Mouse (Mus musculus): Measurements from ENCODE around the gene Tbc1d22b. TPM values are rescaled to one million over a fixed set of nuclear protein-coding genes. Genes with fewer than 3 reads are reported as not detected.

The Tbc1d22b gene
- polyA plus RNA-seq, 1 experiment: 21.8 TPM

DNA sequence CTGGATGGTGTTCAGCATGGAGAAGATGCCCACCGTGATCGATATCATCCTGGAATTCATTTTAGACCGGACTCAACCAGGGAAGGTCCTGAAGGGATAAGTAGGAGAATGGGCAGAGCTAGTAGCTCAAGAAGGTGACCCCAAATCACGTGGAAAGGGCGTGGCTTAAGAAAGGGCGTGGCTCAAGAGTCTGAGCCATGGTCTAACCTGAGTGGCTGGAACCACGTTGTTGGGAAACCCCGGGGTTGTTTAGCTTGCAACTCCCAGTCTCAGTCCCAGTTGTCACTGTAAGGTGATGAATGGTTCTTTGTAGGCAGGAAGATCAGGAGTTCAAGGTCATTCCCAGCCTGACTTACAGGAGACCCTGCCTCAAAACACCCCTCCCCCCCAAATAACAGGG, 29.9 kb upstream of the Tbc1d22b start:
- TF ChIP-seq CTCF (IDR thresholded peaks at IDR 0.05; ENCODE audit: low read depth, low read length) (no peak), EP300 (IDR thresholded peaks at IDR 0.05; ENCODE audit: insufficient read depth, low read depth, low read length) (peak; percentile 59; the same call in 1 of the 2 replicates), POLR2A (IDR thresholded peaks at IDR 0.05; ENCODE audit: insufficient read depth, low read length) (no peak)
- peak overlapping the region; percentile 68 for H3K4me3 ChIP-seq (ENCODE audit: low read depth, low read length)
- H3K27ac ChIP-seq (ENCODE audit: insufficient read depth, low read length): peak overlapping the region; percentile 51; the same call in 1 of the 2 replicates
- H3K27me3 ChIP-seq (ENCODE audit: control insufficient read depth, insufficient read depth, low read length, poor library complexity, severe bottlenecking): no peaks in the 10 kb centered on the region
- H3K36me3 ChIP-seq (ENCODE audit: control insufficient read depth, insufficient read depth, low read length, poor library complexity, severe bottlenecking): no peaks in the 10 kb centered on the region
- no peak overlapping the region for H3K9ac ChIP-seq (ENCODE audit: low read depth, poor library complexity, severe bottlenecking)
- H3K4me1 ChIP-seq (ENCODE audit: control insufficient read depth, insufficient read depth, low read length): peaks cover 3% of the 10 kb centered on the region
- no peaks in the 10 kb centered on the region for H3K9me3 ChIP-seq (replicated peaks; ENCODE audit: control insufficient read depth, insufficient read depth, low read length, poor library complexity, severe bottlenecking)

DNA sequence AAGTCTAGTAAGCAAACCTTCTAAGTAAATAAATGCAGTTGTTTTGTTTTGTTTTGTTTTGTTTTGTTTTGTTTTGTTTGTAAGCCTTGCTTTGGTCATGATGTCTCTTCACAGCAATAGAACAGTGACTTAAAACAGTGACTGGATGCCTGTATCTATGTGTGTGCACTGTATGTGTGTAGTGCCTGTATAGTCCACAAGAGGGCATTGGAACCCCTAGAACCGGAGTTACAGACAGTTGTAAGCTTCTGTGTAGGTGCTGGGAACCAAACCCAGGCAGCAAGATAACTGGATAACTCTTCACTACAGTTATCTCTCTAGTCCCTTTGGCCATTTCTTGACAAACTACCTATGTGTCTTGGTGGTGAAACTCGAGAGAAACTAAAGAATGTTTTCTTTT, 24.0 kb upstream of the Tbc1d22b start:
- TF ChIP-seq POLR2A (IDR thresholded peaks at IDR 0.05; ENCODE audit: insufficient read depth, low read length): no peak
- TF ChIP-seq CTCF (IDR thresholded peaks at IDR 0.05; ENCODE audit: low read depth, low read length): no peak
- H3K9ac ChIP-seq (ENCODE audit: low read depth, poor library complexity, severe bottlenecking): no peak overlapping the region
- no peak overlapping the region for H3K27ac ChIP-seq (ENCODE audit: insufficient read depth, low read length)
- H3K27me3 ChIP-seq (ENCODE audit: control insufficient read depth, insufficient read depth, low read length, poor library complexity, severe bottlenecking): no peaks in the 10 kb centered on the region
- H3K9me3 ChIP-seq (replicated peaks; ENCODE audit: control insufficient read depth, insufficient read depth, low read length, poor library complexity, severe bottlenecking): no peaks in the 10 kb centered on the region
- H3K4me1 ChIP-seq (ENCODE audit: control insufficient read depth, insufficient read depth, low read length): no peaks in the 10 kb centered on the region
- H3K36me3 ChIP-seq (ENCODE audit: control insufficient read depth, insufficient read depth, low read length, poor library complexity, severe bottlenecking): no peaks in the 10 kb centered on the region
- H3K4me3 ChIP-seq (ENCODE audit: low read depth, low read length): no peak overlapping the region

- H3K9ac ChIP-seq (ENCODE audit: low read depth, poor library complexity, severe bottlenecking): no peak overlapping the region
- H3K27ac ChIP-seq (ENCODE audit: insufficient read depth, low read length): no peak overlapping the region
- H3K27me3 ChIP-seq (ENCODE audit: control insufficient read depth, insufficient read depth, low read length, poor library complexity, severe bottlenecking): no peaks in the 10 kb centered on the region
- TF ChIP-seq POLR2A (IDR thresholded peaks at IDR 0.05; ENCODE audit: insufficient read depth, low read length) (no peak), CTCF (IDR thresholded peaks at IDR 0.05; ENCODE audit: low read depth, low read length) (peak; percentile 71)
- no peak overlapping the region for H3K4me3 ChIP-seq (ENCODE audit: low read depth, low read length)
- H3K4me1 ChIP-seq (ENCODE audit: control insufficient read depth, insufficient read depth, low read length): no peaks in the 10 kb centered on the region
- H3K36me3 ChIP-seq (ENCODE audit: control insufficient read depth, insufficient read depth, low read length, poor library complexity, severe bottlenecking): no peaks in the 10 kb centered on the region
- H3K9me3 ChIP-seq (replicated peaks; ENCODE audit: control insufficient read depth, insufficient read depth, low read length, poor library complexity, severe bottlenecking): no peaks in the 10 kb centered on the region
These were observed 20.9 kb upstream of the Tbc1d22b start for GRCm38 (mm10) chr17:29528568-29529187.

DNA sequence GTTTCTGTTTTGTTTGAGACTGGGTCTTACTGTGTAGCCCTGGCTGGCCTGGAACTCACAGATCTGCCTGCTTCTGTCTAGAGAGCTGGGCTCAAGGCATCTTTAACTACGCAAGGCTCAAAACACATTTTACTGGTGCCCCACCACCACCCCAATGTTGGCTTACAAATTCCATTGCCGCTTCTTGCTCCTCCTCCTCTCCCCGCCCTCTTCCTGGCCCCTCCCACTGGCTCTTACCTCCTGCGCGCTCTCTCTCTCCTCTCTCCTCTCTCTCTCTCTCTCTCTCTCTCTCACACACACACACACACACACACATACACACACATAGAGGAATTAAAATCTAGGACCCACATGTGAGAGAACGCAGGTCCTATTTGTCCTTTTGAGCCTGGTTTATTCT, 19.1 kb upstream of the Tbc1d22b start:
- no peaks in the 10 kb centered on the region for H3K9me3 ChIP-seq (replicated peaks; ENCODE audit: control insufficient read depth, insufficient read depth, low read length, poor library complexity, severe bottlenecking)
- H3K4me3 ChIP-seq (ENCODE audit: low read depth, low read length): no peak overlapping the region
- no peak overlapping the region for H3K27ac ChIP-seq (ENCODE audit: insufficient read depth, low read length)
- TF ChIP-seq EP300 (IDR thresholded peaks at IDR 0.05; ENCODE audit: insufficient read depth, low read depth, low read length): no peak
- TF ChIP-seq CTCF (IDR thresholded peaks at IDR 0.05; ENCODE audit: low read depth, low read length): no peak
- no peak for TF ChIP-seq POLR2A (IDR thresholded peaks at IDR 0.05; ENCODE audit: insufficient read depth, low read length)
- H3K27me3 ChIP-seq (ENCODE audit: control insufficient read depth, insufficient read depth, low read length, poor library complexity, severe bottlenecking): no peaks in the 10 kb centered on the region
- H3K4me1 ChIP-seq (ENCODE audit: control insufficient read depth, insufficient read depth, low read length): no peaks in the 10 kb centered on the region
- H3K36me3 ChIP-seq (ENCODE audit: control insufficient read depth, insufficient read depth, low read length, poor library complexity, severe bottlenecking): no peaks in the 10 kb centered on the region
- H3K9ac ChIP-seq (ENCODE audit: low read depth, poor library complexity, severe bottlenecking): no peak overlapping the region

- no peak overlapping the region for H3K4me3 ChIP-seq (ENCODE audit: low read depth, low read length)
- H3K9ac ChIP-seq (ENCODE audit: low read depth, poor library complexity, severe bottlenecking): no peak overlapping the region
- no peaks in the 10 kb centered on the region for H3K9me3 ChIP-seq (replicated peaks; ENCODE audit: control insufficient read depth, insufficient read depth, low read length, poor library complexity, severe bottlenecking)
- H3K4me1 ChIP-seq (ENCODE audit: control insufficient read depth, insufficient read depth, low read length): no peaks in the 10 kb centered on the region
- no peak overlapping the region for H3K27ac ChIP-seq (ENCODE audit: insufficient read depth, low read length)
- H3K27me3 ChIP-seq (ENCODE audit: control insufficient read depth, insufficient read depth, low read length, poor library complexity, severe bottlenecking): no peaks in the 10 kb centered on the region
- H3K36me3 ChIP-seq (ENCODE audit: control insufficient read depth, insufficient read depth, low read length, poor library complexity, severe bottlenecking): no peaks in the 10 kb centered on the region
- TF ChIP-seq CTCF (IDR thresholded peaks at IDR 0.05; ENCODE audit: low read depth, low read length) (peak; percentile 75), EP300 (IDR thresholded peaks at IDR 0.05; ENCODE audit: insufficient read depth, low read depth, low read length) (0 out of 2 replicates have a peak, but pooled peaks have one; percentile 9), POLR2A (IDR thresholded peaks at IDR 0.05; ENCODE audit: insufficient read depth, low read length) (no peak)
These were observed 18.3 kb upstream of the Tbc1d22b start for GRCm38 (mm10) chr17:29531278-29531677.

DNA sequence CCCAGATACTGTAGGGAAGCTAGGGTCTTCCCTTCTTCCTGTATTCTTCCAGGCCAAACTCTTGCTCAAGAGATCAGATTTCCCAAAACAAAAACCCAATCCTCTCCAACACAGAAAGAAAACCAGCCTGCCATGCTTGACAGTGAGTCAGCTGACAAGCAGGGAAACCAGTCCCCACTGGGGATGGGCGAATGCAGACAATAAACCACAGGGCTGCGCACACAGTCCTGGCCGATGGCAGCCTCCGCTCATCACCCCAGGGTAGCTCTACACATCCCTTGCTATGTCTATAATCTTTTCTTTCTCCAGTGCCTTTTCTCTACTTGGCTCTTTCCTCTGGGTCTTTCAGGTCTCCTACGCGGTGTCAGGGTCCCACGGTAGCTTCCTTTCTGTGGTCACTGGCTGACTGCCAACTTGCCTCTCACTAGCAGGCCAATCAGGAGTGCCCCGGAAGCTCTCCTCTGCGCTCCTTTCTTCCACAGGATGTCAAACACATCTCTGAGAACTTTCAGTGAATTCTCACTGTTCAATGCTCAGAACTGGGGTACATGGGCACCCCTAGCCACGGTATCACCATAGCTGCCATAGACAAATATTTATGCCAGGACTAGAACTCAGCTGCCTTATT, 17.7 kb upstream of the Tbc1d22b start:
- Histone ChIP-seq H3K36me3 (ENCODE audit: control insufficient read depth, insufficient read depth, low read length, poor library complexity, severe bottlenecking) (no peaks in the 10 kb centered on the region), H3K4me1 (ENCODE audit: control insufficient read depth, insufficient read depth, low read length) (no peaks in the 10 kb centered on the region), H3K9ac (ENCODE audit: low read depth, poor library complexity, severe bottlenecking) (no peak overlapping the region), H3K27ac (ENCODE audit: insufficient read depth, low read length) (no peak overlapping the region), H3K27me3 (ENCODE audit: control insufficient read depth, insufficient read depth, low read length, poor library complexity, severe bottlenecking) (no peaks in the 10 kb centered on the region), H3K4me3 (ENCODE audit: low read depth, low read length) (no peak overlapping the region), H3K9me3 (replicated peaks; ENCODE audit: control insufficient read depth, insufficient read depth, low read length, poor library complexity, severe bottlenecking) (no peaks in the 10 kb centered on the region)
- TF ChIP-seq EP300 (IDR thresholded peaks at IDR 0.05; ENCODE audit: insufficient read depth, low read depth, low read length) (no peak), CTCF (IDR thresholded peaks at IDR 0.05; ENCODE audit: low read depth, low read length) (no peak), POLR2A (IDR thresholded peaks at IDR 0.05; ENCODE audit: insufficient read depth, low read length) (no peak)

Data from ES-Bruce4 (cell line).